Mouse (Mus musculus): ENCODE results near the gene Eddm3b.
A peak's percentile ranks its signal among the peaks of the same experiment; 100 is the strongest.

Eddm3b gene

DNA sequence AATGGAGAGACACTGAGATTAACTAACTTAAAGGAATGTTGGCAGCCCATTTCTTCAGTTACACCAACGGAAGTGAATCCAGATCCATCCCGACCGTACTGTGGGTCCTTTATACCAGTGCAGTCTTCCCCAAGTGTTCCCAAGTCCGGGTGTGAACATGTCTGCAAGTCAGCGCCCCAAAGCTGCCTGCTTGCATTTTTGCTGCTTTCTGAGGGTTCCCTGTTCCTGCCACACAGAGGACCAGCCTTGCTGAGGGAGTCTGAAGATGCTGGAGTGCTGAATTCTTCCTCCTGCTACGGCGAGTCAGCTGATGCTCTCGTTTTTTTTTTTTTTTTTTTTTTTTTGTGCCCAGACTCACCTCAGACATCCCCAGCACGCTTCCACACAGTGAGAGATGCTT lies 19.3 kb upstream of the Eddm3b start:
- no peak for DNase-seq

DNA sequence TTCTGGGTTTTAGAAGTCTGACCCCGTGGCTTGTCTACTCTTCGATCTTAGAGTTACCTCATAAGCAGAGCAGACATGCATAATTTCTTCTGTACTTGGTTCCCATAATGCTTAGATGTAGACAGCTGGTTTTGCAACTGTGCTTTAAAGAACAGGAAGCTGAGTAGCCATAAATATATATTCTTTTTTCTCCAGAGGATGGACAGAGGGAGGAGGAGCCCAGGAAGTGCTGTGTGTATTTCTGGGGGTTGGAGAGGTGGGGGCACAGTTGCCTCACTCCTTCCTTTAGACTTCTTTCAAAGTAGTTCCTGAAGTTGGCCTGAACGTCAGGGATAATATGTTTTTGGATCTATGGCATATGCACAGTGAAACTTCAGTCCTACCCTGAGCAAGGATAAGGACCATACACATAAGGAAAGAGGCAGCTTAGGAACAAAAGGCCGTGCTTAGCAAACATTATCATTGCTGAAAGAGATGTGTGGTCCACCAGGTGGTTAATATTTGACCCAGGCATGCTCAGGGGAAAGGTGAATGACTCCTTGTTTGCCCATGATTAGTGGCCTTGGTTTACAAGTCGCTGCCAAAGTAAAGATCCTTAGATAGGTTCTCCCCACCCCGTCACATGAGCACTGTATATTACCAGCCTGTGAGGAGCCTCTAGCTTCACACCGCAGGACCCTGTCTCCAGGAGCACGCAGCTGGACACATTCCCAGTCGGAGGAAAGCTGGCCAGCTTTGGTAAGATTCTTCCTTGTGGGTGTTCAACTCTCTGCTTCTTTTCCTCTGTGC lies 18.3 kb upstream of the Eddm3b start:
- peak; percentile 18 for DNase-seq

DNA sequence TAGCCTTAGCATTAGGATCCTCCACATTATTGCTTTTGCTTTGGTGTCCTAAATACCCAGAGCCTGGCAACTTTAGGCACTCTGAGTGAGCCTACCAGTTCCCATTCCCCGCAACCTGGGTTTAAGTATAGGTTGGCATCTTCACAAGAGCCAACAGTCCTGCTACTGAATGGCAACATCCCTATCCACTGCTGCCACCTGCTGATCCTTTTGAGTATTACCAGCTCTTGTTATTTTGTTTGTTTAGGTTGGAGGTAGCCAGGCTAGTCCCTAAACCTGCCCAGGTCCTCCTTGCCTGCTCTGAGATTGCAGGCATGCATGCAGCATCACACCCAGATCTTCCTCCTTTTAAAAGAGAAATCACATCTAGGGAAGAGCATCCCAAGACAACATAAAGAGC lies 15.9 kb upstream of the Eddm3b start:
- peak; percentile 86 for DNase-seq

DNA sequence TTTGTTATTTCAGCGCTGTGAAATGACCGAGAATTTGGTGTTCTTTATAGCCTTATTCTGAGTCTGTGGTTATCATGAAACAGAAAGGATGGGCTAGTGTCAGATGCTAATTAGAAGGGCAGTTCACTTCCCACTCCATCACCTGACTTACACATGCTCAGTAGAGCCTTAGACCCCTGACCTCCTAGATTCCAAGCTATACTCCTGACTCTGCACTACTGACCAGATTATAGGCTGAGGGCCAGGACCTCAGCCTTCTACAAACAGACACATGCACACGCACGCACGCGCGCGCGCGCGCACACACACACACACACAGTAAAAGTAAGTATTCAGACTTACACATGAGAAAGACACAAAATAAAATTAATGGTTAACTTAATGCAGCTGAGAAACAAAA lies 15.3 kb upstream of the Eddm3b start:
- no peak for DNase-seq

DNA sequence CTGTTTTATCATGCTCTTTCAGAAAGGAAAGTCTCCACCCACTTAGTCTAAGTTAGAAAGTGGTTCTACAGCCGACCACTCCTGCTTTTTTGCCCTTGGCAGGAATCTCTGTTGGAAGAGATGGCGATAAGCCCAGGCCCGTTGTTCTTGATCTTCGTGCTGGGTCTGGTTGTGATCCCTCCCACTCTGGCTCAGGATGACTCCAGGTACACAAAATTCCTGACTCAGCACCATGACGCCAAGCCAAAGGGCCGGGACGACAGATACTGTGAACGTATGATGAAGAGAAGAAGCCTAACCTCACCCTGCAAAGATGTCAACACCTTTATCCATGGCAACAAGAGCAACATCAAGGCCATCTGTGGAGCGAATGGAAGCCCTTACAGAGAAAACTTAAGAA lies 12.9 kb upstream of the Eddm3b start:
- no peak for DNase-seq

DNA sequence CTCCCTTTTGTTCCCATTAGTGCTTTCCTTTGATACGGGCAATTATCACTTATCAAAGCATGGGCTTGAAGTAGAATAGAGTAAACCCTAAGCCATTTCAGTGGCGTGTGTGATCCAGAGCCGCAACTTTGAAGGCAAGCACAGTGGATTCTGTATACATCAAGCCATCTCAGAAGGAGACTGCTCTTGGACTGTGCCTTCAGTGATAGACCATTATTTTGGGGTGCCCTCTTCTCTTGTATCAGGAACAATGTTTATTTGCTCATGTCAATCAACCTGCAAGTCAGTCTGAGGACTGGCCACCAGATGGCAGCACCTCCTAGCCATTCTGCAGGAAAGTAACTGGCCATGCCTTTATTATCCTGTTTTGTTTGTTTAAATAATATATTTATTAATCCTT lies 11.0 kb upstream of the Eddm3b start:
- peak; percentile 44 for DNase-seq

DNA sequence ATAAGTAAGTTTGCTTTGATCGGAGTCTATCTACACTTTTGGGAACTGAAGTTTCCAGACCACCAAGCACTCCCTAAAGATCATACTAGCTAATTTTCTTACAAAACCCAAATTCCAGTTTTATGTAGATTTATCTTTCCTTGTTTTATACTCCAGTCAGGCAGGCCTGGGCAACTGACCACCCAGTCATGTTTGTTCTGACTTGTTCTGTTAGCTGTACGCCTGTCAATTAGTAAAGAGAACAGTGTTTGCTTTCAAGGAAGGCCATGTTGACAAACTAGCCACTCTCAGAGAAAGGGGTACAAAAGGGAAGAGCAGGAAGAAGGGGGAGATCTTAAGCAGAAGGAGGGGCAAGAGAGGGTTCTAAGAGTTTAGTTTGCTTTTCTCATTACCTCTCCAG lies 9.9 kb upstream of the Eddm3b start:
- no peak for DNase-seq

DNA sequence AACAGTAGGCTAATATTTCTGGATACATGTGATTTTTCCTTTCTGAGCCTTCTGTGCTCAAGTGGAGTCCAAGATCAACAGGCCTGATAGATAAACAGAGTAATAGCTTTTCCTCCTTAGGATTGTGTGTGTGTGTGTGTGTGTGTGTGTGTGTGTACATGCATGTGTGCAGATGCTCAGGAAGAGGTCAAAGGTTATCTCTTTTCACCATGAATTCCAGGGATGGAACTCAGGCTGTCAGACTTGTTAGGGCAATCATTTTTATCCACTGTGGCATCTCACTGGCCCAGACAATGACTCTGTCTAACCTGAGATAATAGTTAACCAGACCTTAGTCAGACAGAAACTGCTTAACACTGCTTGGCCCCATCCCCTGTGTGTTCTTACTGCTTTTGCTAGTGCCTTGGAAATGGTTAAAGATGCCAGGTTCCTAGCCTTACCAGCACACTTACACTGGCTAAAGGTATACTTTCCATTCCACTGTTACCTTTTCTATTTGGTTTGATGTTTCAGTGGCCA lies 7.7 kb upstream of the Eddm3b start:
- DNase-seq = no peak

DNA sequence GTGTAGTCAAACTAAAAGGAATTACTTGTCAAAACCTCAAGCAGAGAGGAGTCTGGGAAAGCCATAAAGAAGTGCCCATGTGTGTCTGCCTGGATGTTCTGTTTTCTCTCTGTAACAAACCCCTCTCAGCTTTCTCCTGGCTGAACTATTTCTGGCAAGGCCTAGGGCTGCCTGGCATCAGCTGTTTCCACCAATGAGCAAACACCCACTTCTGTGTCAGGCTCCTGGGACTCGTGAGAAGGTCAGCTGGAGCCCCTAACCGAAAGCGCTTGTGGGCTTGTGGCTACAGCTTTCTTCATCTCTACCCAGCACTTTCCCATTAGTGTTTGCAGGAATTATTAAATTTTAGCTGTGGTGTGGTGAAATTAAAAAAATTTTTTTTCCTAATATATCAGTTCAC lies 2.3 kb upstream of the Eddm3b start:
- no peak for DNase-seq

DNA sequence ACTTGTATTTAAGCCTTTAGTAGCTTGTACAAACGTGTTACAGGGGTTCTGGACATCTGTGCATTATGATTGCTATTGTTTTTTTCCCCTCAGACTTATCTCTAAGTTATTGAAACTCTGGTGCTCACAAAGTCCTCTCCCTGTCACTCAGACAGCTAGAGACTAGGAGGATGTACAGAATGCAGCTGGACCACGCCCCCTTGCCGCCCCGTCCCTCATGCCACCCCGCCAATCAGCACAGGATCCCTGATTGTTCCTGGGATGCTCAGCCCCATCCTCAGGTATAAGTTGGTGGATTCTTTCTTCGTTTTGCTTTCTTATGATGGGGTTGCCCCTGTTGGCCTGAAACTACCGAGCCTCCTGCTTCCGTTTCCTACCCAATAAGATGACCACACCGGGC lies 750 bp upstream of the Eddm3b start:
- DNase-seq = no peak

DNA sequence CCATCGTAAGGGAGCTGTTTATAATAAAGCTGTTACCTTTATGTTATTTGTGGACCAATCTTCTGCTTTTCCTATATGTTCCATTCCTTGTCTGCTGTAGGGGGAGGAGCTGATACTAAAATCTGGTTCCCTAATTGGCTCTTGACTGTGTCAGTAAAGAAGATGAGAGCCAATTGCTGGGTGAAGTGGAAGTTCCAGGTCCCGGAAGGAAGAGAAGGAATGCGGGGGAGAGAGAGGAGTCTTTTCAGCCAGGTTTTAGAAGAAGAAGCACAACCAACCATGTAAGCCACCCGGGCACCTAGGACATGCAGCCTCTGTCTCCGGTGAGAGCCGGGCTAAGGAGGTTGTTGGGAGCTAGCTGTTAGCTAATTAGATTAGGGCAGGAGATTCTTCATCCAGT lies 11.5 kb downstream of the Eddm3b start:
- no peak for DNase-seq

DNA sequence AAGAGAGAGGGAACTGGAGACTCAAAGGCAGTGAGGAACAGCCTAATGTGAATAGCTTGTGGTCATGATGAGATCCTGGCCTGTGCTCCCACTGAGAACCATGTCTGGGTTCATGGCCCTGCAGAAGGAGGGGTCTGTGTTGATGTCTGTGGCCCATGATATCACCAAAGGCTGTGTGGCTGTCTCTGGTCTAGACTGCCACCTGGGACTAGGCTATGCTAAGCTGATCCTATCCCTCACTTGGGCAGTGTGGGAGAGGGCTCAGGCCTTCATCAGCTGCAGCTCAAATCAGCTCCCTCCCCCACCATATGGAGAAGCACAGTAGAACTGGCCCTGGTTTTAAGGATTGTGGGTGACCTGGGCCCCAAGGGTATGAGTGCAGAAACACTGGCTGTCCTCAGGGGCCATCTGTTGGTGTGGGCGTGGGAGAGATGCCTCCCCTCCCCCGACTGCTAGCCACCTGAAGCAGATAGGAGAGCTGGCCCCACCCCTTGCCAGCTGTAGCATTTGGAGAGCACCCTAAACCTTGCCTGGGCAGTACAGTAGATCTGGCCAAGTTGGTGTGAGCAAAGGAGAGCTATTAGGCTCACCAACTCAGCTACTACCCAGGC lies 13.5 kb downstream of the Eddm3b start:
- DNase-seq = no peak

DNA sequence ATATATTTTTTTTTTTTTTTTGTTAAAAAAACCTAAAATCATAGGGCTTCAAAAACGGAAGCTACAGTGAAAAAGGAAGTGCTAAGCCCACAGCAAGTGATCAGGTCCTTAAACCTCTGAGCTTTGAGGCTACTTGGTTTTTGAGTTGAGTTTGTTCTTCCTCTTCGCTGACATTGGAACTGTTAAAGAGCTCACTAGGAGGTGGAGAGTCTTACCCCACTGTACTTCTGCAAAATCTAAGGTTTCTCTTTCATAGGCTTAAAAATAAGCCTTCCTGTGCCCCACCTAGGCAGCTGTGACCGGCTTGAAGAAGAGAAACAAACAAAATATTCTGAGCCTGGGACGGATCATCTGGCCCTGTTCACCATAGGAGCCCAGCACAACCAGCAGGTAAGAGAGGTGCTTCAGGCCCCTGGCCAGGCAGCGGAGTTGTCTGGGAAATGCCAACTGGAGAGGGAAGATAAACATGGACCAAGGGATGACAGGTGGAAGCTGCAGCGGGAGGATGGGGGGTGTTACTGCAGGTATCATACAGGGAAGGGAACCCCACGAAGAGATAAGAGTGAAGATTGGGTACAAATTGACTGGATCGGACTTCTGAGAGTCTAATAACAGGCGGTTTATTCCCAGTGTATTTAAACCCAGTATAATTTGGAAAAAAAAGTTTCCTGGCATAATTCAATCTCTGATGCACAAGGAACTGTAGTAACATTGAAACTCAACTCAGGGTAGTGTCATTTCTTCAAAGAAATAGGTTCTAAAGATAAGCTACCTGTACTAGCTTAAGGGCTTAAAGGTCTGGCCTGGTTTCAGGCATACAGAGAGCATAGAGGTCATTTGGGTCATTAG lies 14.8 kb downstream of the Eddm3b start:
- no peak for DNase-seq

DNA sequence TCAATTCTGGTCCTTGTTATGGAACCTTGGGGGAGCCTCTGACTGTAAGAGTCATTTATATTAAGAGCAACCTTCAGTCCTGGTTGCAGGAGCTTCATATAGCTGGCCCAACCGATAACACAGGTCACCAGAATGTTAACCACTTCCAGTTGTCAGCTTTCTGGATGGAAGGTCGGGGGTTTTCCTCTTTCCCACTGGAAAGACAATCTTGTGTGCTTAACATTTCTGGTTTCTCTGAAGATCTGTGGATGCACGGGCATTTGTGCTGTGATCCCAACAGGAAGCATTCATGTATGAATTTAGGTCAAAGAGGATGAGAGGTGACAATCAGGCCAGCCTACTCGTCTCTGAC lies 15.4 kb downstream of the Eddm3b start:
- no peak for DNase-seq

DNA sequence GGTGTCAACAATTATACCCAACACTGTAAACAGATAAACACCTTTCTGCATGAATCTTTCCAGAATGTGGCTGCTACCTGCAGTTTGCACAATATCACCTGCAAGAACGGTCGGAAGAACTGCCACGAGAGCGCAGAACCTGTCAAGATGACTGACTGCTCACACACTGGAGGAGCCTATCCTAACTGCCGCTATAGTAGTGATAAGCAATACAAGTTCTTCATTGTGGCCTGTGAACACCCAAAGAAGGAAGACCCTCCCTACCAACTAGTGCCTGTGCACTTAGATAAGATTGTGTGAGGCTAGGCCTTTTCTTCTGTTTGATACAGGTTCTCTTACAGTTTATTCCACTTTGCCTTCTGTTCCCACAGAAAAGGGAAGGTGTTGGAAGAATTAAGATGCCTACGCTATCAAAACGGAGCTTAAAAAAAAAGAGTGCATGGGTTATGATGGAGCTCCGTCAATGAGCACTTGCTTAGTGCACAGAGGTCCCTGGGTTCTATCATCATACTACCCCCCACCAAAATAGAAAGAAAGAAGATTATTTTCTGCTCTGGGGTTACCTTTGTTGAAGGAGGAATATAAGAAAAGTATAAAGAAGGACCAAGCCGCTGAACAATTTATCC lies 16.2 kb downstream of the Eddm3b start:
- no peak for DNase-seq

DNA sequence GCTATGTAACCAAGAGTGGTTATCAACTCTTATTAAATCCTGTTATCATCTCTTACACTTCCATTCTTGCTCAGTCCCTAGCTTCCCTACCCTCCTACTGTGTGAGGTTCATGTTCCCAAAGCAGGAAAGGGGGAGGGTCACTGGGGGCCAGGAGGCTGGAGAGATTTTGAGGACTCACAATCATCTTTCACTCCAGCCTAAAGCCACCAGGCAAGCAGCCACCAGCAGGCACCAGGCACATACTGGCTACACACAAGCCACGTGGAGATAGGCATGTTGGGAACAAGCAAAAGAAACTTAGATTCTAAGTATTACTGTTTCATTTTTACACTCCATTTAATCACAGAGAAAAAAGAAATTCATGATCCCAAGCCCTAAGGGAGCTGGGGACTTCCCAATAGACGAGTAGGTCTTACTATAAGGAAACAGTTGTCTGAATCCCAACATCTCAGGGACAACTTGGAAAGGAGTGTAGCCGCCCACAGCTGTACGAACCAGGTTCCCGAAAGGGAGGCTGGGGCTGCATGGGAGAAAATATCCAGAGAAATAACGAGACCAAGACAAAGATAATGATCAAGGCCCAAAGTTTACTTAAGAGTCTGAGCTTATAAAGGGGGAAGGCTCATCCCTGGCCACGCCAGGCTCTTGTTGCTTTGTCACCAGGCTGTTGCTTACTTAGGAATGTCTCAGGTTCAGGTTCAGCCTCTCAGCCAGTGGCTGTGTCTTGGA lies 17.0 kb downstream of the Eddm3b start:
- DNase-seq = no peak

DNA sequence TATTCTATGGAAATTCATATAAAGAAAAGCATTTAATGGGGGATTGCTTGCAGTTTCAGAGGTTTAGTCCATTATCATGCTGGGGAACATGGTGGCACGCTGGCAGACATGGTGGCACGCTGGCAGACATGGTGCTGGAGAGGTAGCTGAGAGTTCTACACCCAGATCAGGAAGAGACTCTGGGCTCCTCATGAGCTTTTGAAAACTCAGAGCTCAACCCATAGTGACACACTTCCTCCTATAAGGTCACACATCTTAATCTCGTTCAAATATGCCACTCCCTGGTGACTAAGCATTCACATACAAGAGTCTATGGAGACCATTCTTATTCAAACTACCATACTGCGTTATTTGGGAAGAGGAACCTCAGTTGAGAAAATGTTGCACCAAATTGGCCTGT lies 18.1 kb downstream of the Eddm3b start:
- DNase-seq = no peak

DNA sequence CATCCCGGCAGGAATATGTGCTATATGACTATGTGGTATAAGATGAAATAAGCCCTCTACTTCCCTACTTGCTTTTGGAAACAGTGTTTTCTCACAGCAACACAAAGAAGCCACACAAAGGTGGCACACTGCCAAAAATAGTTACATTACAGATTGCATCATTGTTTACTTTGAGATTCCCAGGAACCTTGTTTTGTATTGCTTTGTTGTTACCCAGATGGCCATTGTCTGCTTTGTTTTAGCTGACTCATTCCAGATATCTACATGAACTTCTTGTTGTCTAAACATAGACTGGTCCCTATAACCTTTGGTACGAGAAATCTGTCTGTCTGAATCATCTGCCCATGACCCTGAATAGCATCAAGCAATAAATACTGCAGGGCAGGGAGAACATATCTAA lies 26.1 kb downstream of the Eddm3b start:
- no peak for DNase-seq

DNA sequence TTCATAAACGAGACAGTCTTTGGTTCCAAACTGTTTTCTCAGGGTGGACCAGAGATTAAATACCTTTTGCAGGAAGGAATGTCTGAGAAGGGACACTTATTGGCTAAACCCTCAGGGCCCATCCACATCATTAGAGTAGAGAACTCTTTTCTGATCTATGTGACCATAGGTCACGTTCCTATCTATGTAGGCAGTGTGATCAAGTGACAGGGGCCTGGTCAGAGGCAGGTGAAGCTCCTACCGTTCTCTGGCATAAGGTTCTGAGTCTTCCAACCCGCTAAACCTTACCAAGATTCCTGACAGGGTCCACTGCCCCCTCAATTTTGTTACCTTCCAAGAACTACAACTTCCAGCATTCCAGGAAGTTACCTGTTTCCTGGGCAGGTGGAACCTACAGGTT lies 27.9 kb downstream of the Eddm3b start:
- no peak for DNase-seq

DNA sequence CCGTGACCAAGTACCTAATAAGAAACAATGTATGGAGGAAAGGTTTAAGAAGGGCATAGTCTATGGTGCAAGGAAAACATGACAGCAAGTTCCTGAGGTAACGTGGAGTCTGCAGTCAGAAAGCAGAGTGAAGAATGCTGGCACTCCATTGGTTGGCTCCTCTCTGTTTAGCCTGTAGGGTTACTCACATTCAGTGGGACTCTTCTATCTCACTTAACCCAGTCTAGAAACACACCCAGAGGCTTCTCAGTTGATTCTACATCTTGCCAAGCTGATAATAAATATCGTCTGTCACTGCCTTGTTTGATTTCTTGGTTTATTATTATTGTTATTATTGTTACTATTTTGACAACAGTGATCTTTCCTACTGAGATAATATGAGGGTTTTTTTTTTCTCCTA lies 28.3 kb downstream of the Eddm3b start:
- no peak for DNase-seq

DNA sequence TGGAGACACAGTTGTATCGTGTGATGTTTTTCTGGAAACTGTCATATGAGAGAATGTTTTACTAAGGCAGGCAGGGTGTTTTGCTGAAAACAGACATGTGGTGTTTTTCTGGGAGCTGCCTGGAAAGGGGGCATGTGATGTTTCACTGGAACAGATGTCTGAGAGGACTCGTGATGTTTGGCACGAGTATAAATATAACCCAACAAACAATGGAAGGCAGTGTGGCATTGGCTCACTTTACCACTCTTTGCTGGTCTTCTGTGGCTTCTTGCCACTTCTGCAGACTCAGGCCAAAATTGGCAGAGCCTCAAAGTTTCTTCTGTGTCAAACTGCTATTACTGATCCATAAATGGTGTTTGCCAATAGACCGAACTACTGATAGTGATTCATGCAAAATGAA lies 29.1 kb downstream of the Eddm3b start:
- peak; percentile 47 for DNase-seq

DNA sequence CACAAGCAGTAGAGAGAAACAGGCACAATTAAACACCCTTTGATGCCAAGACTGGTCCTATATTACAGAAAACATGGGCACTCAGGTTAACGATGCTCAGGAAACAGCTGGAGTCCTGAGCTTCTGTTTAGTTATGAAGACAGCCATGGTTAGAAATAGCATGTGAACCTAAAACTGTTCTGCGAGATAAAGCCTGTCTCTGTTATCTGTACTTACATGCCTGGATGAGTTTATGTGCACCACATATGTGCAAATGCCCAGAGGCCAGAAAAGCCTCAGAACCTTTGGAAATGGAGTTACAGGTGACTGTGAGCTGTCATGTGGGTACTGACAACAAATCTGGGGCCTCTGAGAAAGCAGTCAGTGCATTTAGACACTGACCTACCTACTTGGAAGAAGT lies 29.7 kb downstream of the Eddm3b start:
- DNase-seq = no peak

DNA sequence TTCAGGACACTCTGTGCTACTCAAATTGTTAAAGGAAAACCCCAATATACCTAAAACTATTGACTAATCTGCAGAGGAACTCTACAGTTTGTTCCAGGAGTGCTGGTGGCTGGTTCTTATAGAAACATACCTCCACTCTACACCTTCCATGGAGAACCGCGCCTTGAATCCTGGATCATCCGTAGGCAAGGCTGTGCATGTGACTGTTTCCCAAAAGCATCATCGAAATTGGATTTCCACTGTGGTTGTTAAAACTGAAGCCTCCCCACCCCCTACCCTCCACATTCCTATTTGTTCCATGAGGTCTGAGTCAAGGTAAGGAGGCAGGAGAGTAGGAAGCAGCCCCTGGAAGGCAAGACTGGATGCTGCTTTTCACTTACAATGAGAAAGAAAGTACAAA lies 30.2 kb downstream of the Eddm3b start:
- DNase-seq = no peak
